Mouse (Mus musculus): Measurements from ENCODE around the gene Alk. TPM values are rescaled to one million over a fixed set of nuclear protein-coding genes. Genes with fewer than 3 reads are reported as not detected.

Gene Alk
- polyA plus RNA-seq, 1 experiment: not detected

DNA sequence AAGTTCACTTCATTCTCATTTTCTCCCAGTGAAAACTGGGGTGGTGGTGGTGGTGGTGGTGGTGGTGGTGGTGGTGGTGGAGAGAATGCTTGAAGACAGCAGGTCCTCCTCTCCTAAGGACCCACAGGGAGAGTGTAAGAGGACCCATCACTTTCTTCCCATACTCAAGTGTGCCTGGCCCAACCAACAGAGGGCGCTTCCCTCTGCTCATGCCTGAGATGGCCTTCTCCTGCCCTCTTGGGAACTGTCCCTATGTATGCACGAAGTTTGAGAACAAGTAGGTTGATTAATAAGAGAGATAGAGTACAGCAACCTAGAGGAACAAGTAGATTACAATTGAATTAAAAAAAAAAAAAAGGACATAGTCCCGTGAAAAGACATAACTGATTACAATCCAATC is 695.3 kb downstream of the Alk start:
- Histone ChIP-seq H3K27me3 (ENCODE audit: control insufficient read depth, insufficient read depth, low read length) (no peaks in the 10 kb centered on the region), H3K4me3 (ENCODE audit: extremely low read depth, insufficient read depth, insufficient read length) (no peak overlapping the region), H3K27ac (ENCODE audit: insufficient read depth, low read length) (no peak overlapping the region), H3K4me1 (ENCODE audit: control insufficient read depth, insufficient read depth, insufficient read length) (no peaks in the 10 kb centered on the region), H3K36me3 (ENCODE audit: control insufficient read depth, insufficient read depth, low read length) (no peaks in the 10 kb centered on the region)
- 23% methylated on average over 3 of the region's 3 CpGs for WGBS
- TF ChIP-seq POLR2A (IDR thresholded peaks at IDR 0.05; ENCODE audit: low read depth, low read length) (no peak), CTCF (IDR thresholded peaks at IDR 0.05; ENCODE audit: extremely low read depth, insufficient read depth, insufficient read length, insufficient replicate concordance) (peak; percentile 33; the same call in 1 of the 2 replicates)
- peak in 1 of 2 experiments; percentile 6 for DNase-seq (ENCODE audit: low read depth in 1 of 2, low spot score in 2 of 2)

DNA sequence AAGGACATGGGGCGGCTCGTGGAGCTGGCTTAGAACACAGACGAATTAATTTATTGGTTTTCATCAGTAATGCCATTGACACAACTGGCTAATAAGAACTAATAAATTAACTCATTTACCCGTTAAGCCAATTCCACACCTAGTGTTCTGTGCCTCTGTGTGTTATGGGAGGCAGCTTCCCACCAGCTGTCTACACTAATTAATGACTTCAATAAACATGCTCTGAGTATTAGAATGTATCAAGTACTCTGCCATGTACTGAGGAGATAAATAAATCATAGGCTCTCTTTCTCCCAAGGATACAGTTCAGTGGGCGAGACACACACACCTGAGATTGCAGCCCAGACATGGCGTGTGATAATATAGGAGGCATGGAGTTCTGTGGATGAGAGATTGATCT is 723.1 kb downstream of the Alk start:
- TF ChIP-seq POLR2A (IDR thresholded peaks at IDR 0.05; ENCODE audit: low read depth, low read length): no peak
- TF ChIP-seq CTCF (IDR thresholded peaks at IDR 0.05; ENCODE audit: extremely low read depth, insufficient read depth, insufficient read length, insufficient replicate concordance): no peak
- H3K4me3 ChIP-seq (ENCODE audit: extremely low read depth, insufficient read depth, insufficient read length): no peak overlapping the region
- no peak for DNase-seq (ENCODE audit: low read depth in 1 of 2, low spot score in 2 of 2)
- H3K4me1 ChIP-seq (ENCODE audit: control insufficient read depth, insufficient read depth, insufficient read length): no peaks in the 10 kb centered on the region
- 89% methylated on average over 6 of the region's 6 CpGs for WGBS
- H3K36me3 ChIP-seq (ENCODE audit: control insufficient read depth, insufficient read depth, low read length): no peaks in the 10 kb centered on the region
- H3K27ac ChIP-seq (ENCODE audit: insufficient read depth, low read length): no peak overlapping the region
- no peaks in the 10 kb centered on the region; the same call in 1 of the 2 replicates for H3K27me3 ChIP-seq (ENCODE audit: control insufficient read depth, insufficient read depth, low read length)

DNA sequence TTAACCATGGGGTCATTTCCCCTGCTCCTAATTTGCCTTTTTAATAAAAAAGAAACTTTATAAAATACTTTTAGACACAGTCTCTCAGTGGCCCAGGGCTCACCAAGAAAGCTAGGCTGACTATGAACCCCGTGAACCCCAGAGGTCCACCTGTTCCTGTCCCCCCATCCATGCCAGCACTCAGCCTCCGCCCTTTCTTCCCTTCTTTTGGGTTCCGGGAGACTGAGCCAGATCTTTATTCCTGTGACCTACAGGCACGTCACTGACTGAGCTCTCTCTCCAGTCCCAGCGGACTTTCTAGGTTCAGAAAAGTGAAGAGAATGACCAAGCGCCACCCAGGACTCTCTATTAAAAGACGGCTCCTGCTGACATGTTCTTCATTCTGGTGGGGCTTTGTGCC is 728.9 kb downstream of the Alk start:
- Histone ChIP-seq H3K4me3 (ENCODE audit: extremely low read depth, insufficient read depth, insufficient read length) (no peak overlapping the region), H3K36me3 (ENCODE audit: control insufficient read depth, insufficient read depth, low read length) (no peaks in the 10 kb centered on the region), H3K27ac (ENCODE audit: insufficient read depth, low read length) (no peak overlapping the region), H3K27me3 (ENCODE audit: control insufficient read depth, insufficient read depth, low read length) (no peaks in the 10 kb centered on the region; the same call in 1 of the 2 replicates), H3K4me1 (ENCODE audit: control insufficient read depth, insufficient read depth, insufficient read length) (no peaks in the 10 kb centered on the region)
- no peak for DNase-seq (ENCODE audit: low read depth in 1 of 2, low spot score in 2 of 2)
- no peak for TF ChIP-seq POLR2A (IDR thresholded peaks at IDR 0.05; ENCODE audit: low read depth, low read length)
- TF ChIP-seq CTCF (IDR thresholded peaks at IDR 0.05; ENCODE audit: extremely low read depth, insufficient read depth, insufficient read length, insufficient replicate concordance): no peak
- WGBS: 84% methylated on average over 7 of the region's 7 CpGs

DNA sequence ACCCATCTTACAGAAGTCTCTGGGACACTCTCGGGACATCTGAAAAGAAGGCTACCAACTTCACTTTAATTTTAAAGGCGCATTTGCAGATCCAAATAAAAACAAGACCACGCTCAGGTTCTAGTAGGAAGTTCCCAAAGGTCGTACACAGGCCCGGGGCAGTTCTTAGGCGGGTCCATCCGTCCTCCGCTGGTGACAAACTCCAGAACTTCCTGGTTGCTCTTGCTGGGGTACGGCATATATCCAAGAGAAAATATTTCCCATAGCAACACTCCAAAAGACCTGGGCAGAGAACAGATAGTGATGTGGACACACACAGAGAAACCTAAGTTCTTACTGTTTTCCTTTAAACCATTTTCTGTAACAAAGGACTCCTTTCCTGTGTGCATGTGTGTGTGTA is 729.6 kb downstream of the Alk start:
- H3K4me1 ChIP-seq (ENCODE audit: control insufficient read depth, insufficient read depth, insufficient read length): no peaks in the 10 kb centered on the region
- no peak overlapping the region for H3K4me3 ChIP-seq (ENCODE audit: extremely low read depth, insufficient read depth, insufficient read length)
- no peak overlapping the region for H3K27ac ChIP-seq (ENCODE audit: insufficient read depth, low read length)
- WGBS: 83% methylated on average over 9 of the region's 9 CpGs
- H3K27me3 ChIP-seq (ENCODE audit: control insufficient read depth, insufficient read depth, low read length): peaks cover under 1% of the 10 kb centered on the region
- H3K36me3 ChIP-seq (ENCODE audit: control insufficient read depth, insufficient read depth, low read length): no peaks in the 10 kb centered on the region
- TF ChIP-seq POLR2A (IDR thresholded peaks at IDR 0.05; ENCODE audit: low read depth, low read length): no peak
- TF ChIP-seq CTCF (IDR thresholded peaks at IDR 0.05; ENCODE audit: extremely low read depth, insufficient read depth, insufficient read length, insufficient replicate concordance): no peak
- no peak for DNase-seq (ENCODE audit: low read depth in 1 of 2, low spot score in 2 of 2)

DNA sequence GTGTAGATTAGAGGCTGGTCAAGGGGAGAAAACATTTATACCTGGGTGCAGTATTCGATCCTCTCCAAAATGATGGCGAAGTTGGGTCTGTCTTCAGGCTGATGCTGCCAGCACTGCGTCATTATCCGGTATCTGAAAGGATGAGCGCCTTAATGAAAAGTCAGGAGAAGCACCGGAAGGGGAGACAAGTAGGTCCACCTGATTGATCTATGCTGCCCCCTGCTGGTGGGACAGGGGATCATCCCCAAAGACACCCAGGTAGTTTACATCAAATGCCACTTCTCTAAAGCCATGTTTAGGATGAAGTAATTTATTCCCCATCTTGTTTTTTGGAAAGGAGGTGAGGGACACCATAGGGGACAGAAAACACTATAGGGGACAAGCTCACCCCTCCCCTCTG is 730.4 kb downstream of the Alk start:
- peaks cover 7% of the 10 kb centered on the region for H3K27me3 ChIP-seq (ENCODE audit: control insufficient read depth, insufficient read depth, low read length)
- no peak overlapping the region for H3K27ac ChIP-seq (ENCODE audit: insufficient read depth, low read length)
- no peak overlapping the region for H3K4me3 ChIP-seq (ENCODE audit: extremely low read depth, insufficient read depth, insufficient read length)
- no peaks in the 10 kb centered on the region for H3K4me1 ChIP-seq (ENCODE audit: control insufficient read depth, insufficient read depth, insufficient read length)
- WGBS: 49% methylated on average over 6 of the region's 6 CpGs
- peak in 1 of 2 experiments; percentile 53 for DNase-seq (ENCODE audit: low read depth in 1 of 2, low spot score in 2 of 2)
- TF ChIP-seq POLR2A (IDR thresholded peaks at IDR 0.05; ENCODE audit: low read depth, low read length) (no peak), CTCF (IDR thresholded peaks at IDR 0.05; ENCODE audit: extremely low read depth, insufficient read depth, insufficient read length, insufficient replicate concordance) (peak; percentile 47; the same call in 1 of the 2 replicates)
- H3K36me3 ChIP-seq (ENCODE audit: control insufficient read depth, insufficient read depth, low read length): no peaks in the 10 kb centered on the region

DNA sequence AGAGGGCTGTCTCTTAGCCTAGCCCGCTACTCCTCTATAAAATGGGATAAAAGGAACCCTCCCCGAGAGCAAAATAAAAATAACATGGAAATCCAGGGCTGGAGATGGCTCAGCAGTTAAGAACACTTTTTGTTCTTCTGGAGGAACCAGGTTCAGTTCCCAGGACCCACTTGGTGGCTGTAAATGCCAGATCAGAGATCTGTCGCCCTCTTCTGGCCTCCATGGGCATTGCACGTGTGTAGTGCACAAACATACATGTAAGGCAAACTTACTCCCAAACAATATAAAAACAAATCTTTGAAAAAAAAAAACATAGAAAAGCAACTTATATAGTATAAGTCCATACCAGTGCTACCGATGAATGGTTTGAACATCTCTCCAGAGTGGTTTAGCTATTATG is 731.5 kb downstream of the Alk start:
- Histone ChIP-seq H3K4me1 (ENCODE audit: control insufficient read depth, insufficient read depth, insufficient read length) (no peaks in the 10 kb centered on the region), H3K27ac (ENCODE audit: insufficient read depth, low read length) (no peak overlapping the region), H3K27me3 (ENCODE audit: control insufficient read depth, insufficient read depth, low read length) (peaks cover 7% of the 10 kb centered on the region), H3K4me3 (ENCODE audit: extremely low read depth, insufficient read depth, insufficient read length) (no peak overlapping the region), H3K36me3 (ENCODE audit: control insufficient read depth, insufficient read depth, low read length) (no peaks in the 10 kb centered on the region)
- WGBS: 64% methylated on average over 5 of the region's 5 CpGs
- peak in 1 of 2 experiments; percentile 18 for DNase-seq (ENCODE audit: low read depth in 1 of 2, low spot score in 2 of 2)
- TF ChIP-seq POLR2A (IDR thresholded peaks at IDR 0.05; ENCODE audit: low read depth, low read length): no peak
- TF ChIP-seq CTCF (IDR thresholded peaks at IDR 0.05; ENCODE audit: extremely low read depth, insufficient read depth, insufficient read length, insufficient replicate concordance): peak; percentile 39; the same call in 1 of the 2 replicates

DNA sequence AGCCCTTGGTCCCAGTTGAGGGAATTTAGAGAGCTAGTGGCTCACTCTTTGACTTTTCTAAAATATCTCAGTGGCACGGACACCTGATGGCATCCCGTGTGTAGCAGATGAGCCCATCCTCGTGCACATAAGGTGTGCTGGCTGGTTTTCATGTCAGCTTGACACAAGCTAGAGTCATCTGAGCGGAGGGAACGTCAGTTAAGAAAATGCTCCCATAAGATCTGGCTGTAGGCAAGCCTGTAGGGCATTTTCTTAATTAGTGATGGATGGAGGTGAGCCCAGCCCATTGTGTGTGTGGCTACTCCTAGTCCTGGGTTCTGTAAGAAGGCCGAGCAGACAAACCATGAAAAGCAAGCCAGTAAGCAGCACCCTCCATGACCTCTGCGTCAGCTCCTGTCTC is 732.4 kb downstream of the Alk start:
- Histone ChIP-seq H3K27me3 (ENCODE audit: control insufficient read depth, insufficient read depth, low read length) (peaks cover 7% of the 10 kb centered on the region), H3K4me1 (ENCODE audit: control insufficient read depth, insufficient read depth, insufficient read length) (no peaks in the 10 kb centered on the region), H3K4me3 (ENCODE audit: extremely low read depth, insufficient read depth, insufficient read length) (no peak overlapping the region), H3K27ac (ENCODE audit: insufficient read depth, low read length) (no peak overlapping the region), H3K36me3 (ENCODE audit: control insufficient read depth, insufficient read depth, low read length) (no peaks in the 10 kb centered on the region)
- TF ChIP-seq CTCF (IDR thresholded peaks at IDR 0.05; ENCODE audit: extremely low read depth, insufficient read depth, insufficient read length, insufficient replicate concordance) (no peak), POLR2A (IDR thresholded peaks at IDR 0.05; ENCODE audit: low read depth, low read length) (no peak)
- no peak for DNase-seq (ENCODE audit: low read depth in 1 of 2, low spot score in 2 of 2)
- WGBS: 92% methylated on average over 7 of the region's 7 CpGs
